Mouse (Mus musculus) stomach, embryonic 14.5 days (tissue): ENCODE data around the gene Sult1e1. TPM values are rescaled to one million over a fixed set of nuclear protein-coding genes. Genes with fewer than 3 reads are reported as not detected.
A peak's percentile ranks its signal among the peaks of the same experiment; 100 is the strongest.

ENCODE experiments used
- ATAC-seq: fragments of 200-750 bp; cut with Nextera tagmentation; 2 replicates; pipeline ENCODE4 v1.8.0; 2017; ENCODE audit warnings: low read depth, moderate TSS enrichment; ENCODE audit not compliant: insufficient number of reproducible peaks, insufficient read depth, low FRiP score
- H3K27ac ChIP-seq: fragments of 300-500 bp; sonication (generic); 2 replicates; pipeline ENCODE4 v1.5.1; 2014; ENCODE audit warnings: mild to moderate bottlenecking, low read length, moderate library complexity, mixed read lengths
- H3K27me3 ChIP-seq: fragments of 300-500 bp; sonication (generic); 2 replicates; pipeline ENCODE4 v1.6.1; 2014; ENCODE audit warnings: low read length, control low read depth, mixed read lengths; ENCODE audit not compliant: control insufficient read depth, insufficient read depth
- H3K36me3 ChIP-seq: fragments of 300-500 bp; sonication (generic); 2 replicates; pipeline ENCODE4 v1.6.1; 2014; ENCODE audit warnings: mild to moderate bottlenecking, control low read depth, low read length, moderate library complexity, mixed read lengths; ENCODE audit not compliant: control insufficient read depth, insufficient read depth
- H3K4me1 ChIP-seq: fragments of 300-500 bp; sonication (generic); 2 replicates; pipeline ENCODE4 v1.6.1; 2014; ENCODE audit warnings: low read length, control low read depth, mixed read lengths; ENCODE audit not compliant: control insufficient read depth, insufficient read depth
- H3K4me2 ChIP-seq: fragments of 300-500 bp; sonication (generic); replicated peaks from 2 replicates; pipeline ENCODE4 v1.6.1; 2014; ENCODE audit warnings: low read depth, low read length, control low read depth
- H3K4me3 ChIP-seq: fragments of 300-500 bp; sonication (generic); 2 replicates; pipeline ENCODE4 v1.5.1; 2014; ENCODE audit warnings: low read depth, low read length, control low read depth
- H3K9ac ChIP-seq: fragments of 300-500 bp; sonication (generic); replicated peaks from 2 replicates; pipeline ENCODE4 v1.6.1; 2014; ENCODE audit warnings: low read depth, mild to moderate bottlenecking, control low read depth, low read length, moderate library complexity, mixed read lengths
- H3K9me3 ChIP-seq: fragments of 300-500 bp; sonication (generic); 2 replicates; pipeline ENCODE4 v1.6.1; 2016; ENCODE audit warnings: low read depth, low read length, control low read depth; ENCODE audit not compliant: control insufficient read depth
- WGBS: fragments of 180-500 bp; shearing (Covaris S2); extraction: QIAGEN DNeasy Blood & Tissue Kit; methylation state at CpG from one replicate; pipeline ENCODE4 v1.1.7; 2014; 5-methylcytosine and 5-hydroxymethylcytosine counted together
- polyA plus RNA-seq: library from polyadenylated mRNA; unstranded; fragments of >200 nt; fragmentation: Nextera tagmentation; extraction: Ambion mirVana; gene quantifications from 2 replicates; pipeline ENCODE4 v1.2.1, GENCODE M21; 2014

Sult1e1 gene
- polyA plus RNA-seq, 1 experiment from 2014 or later = not detected

- no peaks in the 10 kb centered on the region for H3K27me3 ChIP-seq
- no peaks in the 10 kb centered on the region for H3K4me1 ChIP-seq
- no peak for ATAC-seq
- H3K4me2 ChIP-seq = no peak overlapping the region
- H3K27ac ChIP-seq = no peak overlapping the region
- no peak overlapping the region for H3K9ac ChIP-seq
- H3K4me3 ChIP-seq = no peak overlapping the region
- H3K9me3 ChIP-seq = no peaks in the 10 kb centered on the region
- 46% methylated on average over 5 of the region's 5 CpGs for WGBS
- no peaks in the 10 kb centered on the region for H3K36me3 ChIP-seq
Measured at GRCm38 (mm10) chr5:87573490-87573889, 17.9 kb downstream of the Sult1e1 start.

- no peak for ATAC-seq
- no peak overlapping the region for H3K27ac ChIP-seq
- H3K9ac ChIP-seq = no peak overlapping the region
- 85% methylated on average over 6 of the region's 6 CpGs for WGBS
- no peaks in the 10 kb centered on the region for H3K36me3 ChIP-seq
- H3K4me3 ChIP-seq = no peak overlapping the region
- no peak overlapping the region for H3K4me2 ChIP-seq
- H3K4me1 ChIP-seq = no peaks in the 10 kb centered on the region
- H3K27me3 ChIP-seq = no peaks in the 10 kb centered on the region
- no peaks in the 10 kb centered on the region for H3K9me3 ChIP-seq
Measured at GRCm38 (mm10) chr5:87572781-87573180, 18.6 kb downstream of the Sult1e1 start.

GRCm38 (mm10) chr5:87568845-87569244 is 22.5 kb downstream of the Sult1e1 start, which contains the start of gene Sult1d1:
Sult1d1 (minus strand) TSS chr5:87569027.
- H3K4me3 ChIP-seq = no peak within 1 kb of the TSS
- no peaks in the 10 kb centered on the region for H3K27me3 ChIP-seq
- no peaks in the 10 kb centered on the region for H3K36me3 ChIP-seq
- 0 out of 2 replicates have a peak, but pooled peaks have one; percentile 46 for ATAC-seq
- H3K9ac ChIP-seq = no peak within 1 kb of the TSS
- WGBS = 73% methylated on average over 5 of the region's 5 CpGs
- no peaks in the 10 kb centered on the region for H3K4me1 ChIP-seq
- H3K4me2 ChIP-seq = no peak within 1 kb of the TSS
- no peaks in the 10 kb centered on the region for H3K9me3 ChIP-seq
- no peak within 1 kb of the TSS for H3K27ac ChIP-seq

- no peaks in the 10 kb centered on the region for H3K9me3 ChIP-seq
- H3K4me1 ChIP-seq = no peaks in the 10 kb centered on the region
- no peaks in the 10 kb centered on the region for H3K27me3 ChIP-seq
- H3K4me2 ChIP-seq = no peak overlapping the region
- 92% methylated on average over 1 of the region's 1 CpGs for WGBS
- H3K4me3 ChIP-seq = no peak overlapping the region
- no peak overlapping the region for H3K9ac ChIP-seq
- H3K27ac ChIP-seq = no peak overlapping the region
- H3K36me3 ChIP-seq = no peaks in the 10 kb centered on the region
- no peak for ATAC-seq
Measured at GRCm38 (mm10) chr5:87567306-87567705, 24.1 kb downstream of the Sult1e1 start.

- Histone ChIP-seq H3K27ac (no peak overlapping the region), H3K9ac (no peak overlapping the region), H3K36me3 (no peaks in the 10 kb centered on the region), H3K4me3 (no peak overlapping the region), H3K27me3 (no peaks in the 10 kb centered on the region), H3K4me2 (no peak overlapping the region), H3K4me1 (no peaks in the 10 kb centered on the region), H3K9me3 (no peaks in the 10 kb centered on the region)
- ATAC-seq = no peak
Measured at GRCm38 (mm10) chr5:87562966-87563365, 28.4 kb downstream of the Sult1e1 start.

- ATAC-seq = no peak
- Histone ChIP-seq H3K9me3 (no peaks in the 10 kb centered on the region), H3K4me3 (no peak overlapping the region), H3K9ac (no peak overlapping the region), H3K36me3 (no peaks in the 10 kb centered on the region), H3K4me2 (no peak overlapping the region), H3K27ac (no peak overlapping the region), H3K4me1 (no peaks in the 10 kb centered on the region), H3K27me3 (no peaks in the 10 kb centered on the region)
- 70% methylated on average over 4 of the region's 4 CpGs for WGBS
Measured at GRCm38 (mm10) chr5:87562526-87562925, 28.9 kb downstream of the Sult1e1 start.

- H3K4me2 ChIP-seq = no peak overlapping the region
- H3K27ac ChIP-seq = no peak overlapping the region
- ATAC-seq = no peak
- H3K9me3 ChIP-seq = no peaks in the 10 kb centered on the region
- H3K4me1 ChIP-seq = no peaks in the 10 kb centered on the region
- no peak overlapping the region for H3K4me3 ChIP-seq
- H3K27me3 ChIP-seq = no peaks in the 10 kb centered on the region
- H3K9ac ChIP-seq = no peak overlapping the region
- 71% methylated on average over 5 of the region's 5 CpGs for WGBS
- H3K36me3 ChIP-seq = no peaks in the 10 kb centered on the region
Measured at GRCm38 (mm10) chr5:87560145-87560544, 31.2 kb downstream of the Sult1e1 start.

- Histone ChIP-seq H3K4me2 (no peak overlapping the region), H3K36me3 (no peaks in the 10 kb centered on the region), H3K9me3 (no peaks in the 10 kb centered on the region), H3K27me3 (no peaks in the 10 kb centered on the region), H3K27ac (no peak overlapping the region), H3K4me3 (no peak overlapping the region), H3K4me1 (no peaks in the 10 kb centered on the region), H3K9ac (no peak overlapping the region)
- no peak for ATAC-seq
- 46% methylated on average over 1 of the region's 1 CpGs for WGBS
Measured at GRCm38 (mm10) chr5:87550935-87551334, 40.5 kb downstream of the Sult1e1 start.

- Histone ChIP-seq H3K36me3 (no peaks in the 10 kb centered on the region), H3K4me2 (no peak within 1 kb of the TSS), H3K9ac (no peak within 1 kb of the TSS), H3K27ac (no peak within 1 kb of the TSS), H3K9me3 (no peaks in the 10 kb centered on the region), H3K4me3 (no peak within 1 kb of the TSS), H3K27me3 (no peaks in the 10 kb centered on the region), H3K4me1 (no peaks in the 10 kb centered on the region)
- WGBS = 88% methylated on average over 2 of the region's 2 CpGs
- no peak for ATAC-seq
Measured at GRCm38 (mm10) chr5:87538111-87538510, 53.3 kb downstream of the Sult1e1 start, which contains the start of gene Sult1b1. Sult1b1 (minus strand) TSS chr5:87538195.
